Mouse (Mus musculus) retina, postnatal 7 days (tissue): ENCODE data around the gene Dhrs7b.
"Not testable (repeated sequence)": the region's sequence is repeated elsewhere in the genome, so short reads cannot be mapped to it uniquely, and the experiment has no call there.

Experiments
- DNase-seq: peaks from one replicate; pipeline ENCODE4 v3.0.0-alpha.2; 2012; ENCODE audit warnings: low read depth, low spot score

Gene Dhrs7b

GRCm38 (mm10) chr11:60830433-60831052 lies at the start of gene Dhrs7b:
Gene Dhrs7b (plus strand): TSS chr11:60830631.
- DNase-seq: peak; percentile 81

- no peak for DNase-seq
Observed at GRCm38 (mm10) chr11:60784179-60784922, 46.1 kb upstream of the Dhrs7b start.

GRCm38 (mm10) chr11:60787595-60787994 lies 42.8 kb upstream of the Dhrs7b start:
- DNase-seq: no peak

- DNase-seq: no peak
Observed at GRCm38 (mm10) chr11:60790472-60790871, 40.0 kb upstream of the Dhrs7b start.

- no peak for DNase-seq
Observed at GRCm38 (mm10) chr11:60796342-60796741, 34.1 kb upstream of the Dhrs7b start.

- no peak for DNase-seq
Observed at GRCm38 (mm10) chr11:60799977-60800376, 30.5 kb upstream of the Dhrs7b start.

GRCm38 (mm10) chr11:60800892-60801291 lies 29.5 kb upstream of the Dhrs7b start:
- DNase-seq: no peak

GRCm38 (mm10) chr11:60808286-60809070 lies 22.0 kb upstream of the Dhrs7b start:
- no peak for DNase-seq

GRCm38 (mm10) chr11:60809546-60809945 lies 20.9 kb upstream of the Dhrs7b start:
- DNase-seq: no peak

- no peak for DNase-seq
Observed at GRCm38 (mm10) chr11:60810046-60810965, 20.1 kb upstream of the Dhrs7b start.

GRCm38 (mm10) chr11:60811054-60811460 lies 19.4 kb upstream of the Dhrs7b start:
- peak; percentile 70 for DNase-seq

GRCm38 (mm10) chr11:60811618-60812017 lies 18.8 kb upstream of the Dhrs7b start, which contains the start of gene Shmt1:
Gene Shmt1 (minus strand): TSS chr11:60811718.
- not testable (repeated sequence) for DNase-seq

- DNase-seq: no peak
Observed at GRCm38 (mm10) chr11:60816398-60816797, 14.0 kb upstream of the Dhrs7b start.

GRCm38 (mm10) chr11:60823771-60824170 lies 6.7 kb upstream of the Dhrs7b start:
- no peak for DNase-seq

GRCm38 (mm10) chr11:60825191-60825590 lies 5.2 kb upstream of the Dhrs7b start:
- no peak for DNase-seq

- peak; percentile 4 for DNase-seq
Observed at GRCm38 (mm10) chr11:60826700-60827099, 3.7 kb upstream of the Dhrs7b start.

GRCm38 (mm10) chr11:60827241-60827945 lies 3.0 kb upstream of the Dhrs7b start:
- DNase-seq: peak; percentile 25

GRCm38 (mm10) chr11:60828903-60829302 lies 1.5 kb upstream of the Dhrs7b start:
- DNase-seq: peak; percentile 34

GRCm38 (mm10) chr11:60836897-60837296 lies 6.5 kb downstream of the Dhrs7b start:
- no peak for DNase-seq

GRCm38 (mm10) chr11:60837644-60838406 lies 7.4 kb downstream of the Dhrs7b start:
- DNase-seq: no peak
